Mouse (Mus musculus) hindbrain, postnatal 0 days (tissue): ENCODE data around the gene Brca1. TPM values are rescaled to one million over a fixed set of nuclear protein-coding genes. Genes with fewer than 3 reads are reported as not detected.
"Not testable (repeated sequence)": the region's sequence is repeated elsewhere in the genome, so short reads cannot be mapped to it uniquely, and the experiment has no call there.

Experiments
- ATAC-seq: fragments of 200-750 bp; cut with Nextera tagmentation; 2 replicates; pipeline ENCODE4 v1.8.0; 2017; ENCODE audit warnings: mild to moderate bottlenecking, moderate TSS enrichment, moderate library complexity
- DNase-seq: peaks from one replicate; pipeline ENCODE4 v3.0.0-alpha.2; 2015; ENCODE audit warnings: low spot score
- H3K27ac ChIP-seq: fragments of 300-500 bp; sonication (generic); 2 replicates; pipeline ENCODE4 v1.5.1; 2014; ENCODE audit warnings: mild to moderate bottlenecking
- H3K27me3 ChIP-seq: fragments of 300-500 bp; sonication (generic); 2 replicates; pipeline ENCODE4 v1.6.1; 2014; ENCODE audit warnings: low read length, mixed read lengths; ENCODE audit not compliant: insufficient read depth
- H3K36me3 ChIP-seq: fragments of 300-500 bp; sonication (generic); 2 replicates; pipeline ENCODE4 v1.6.1; 2014; ENCODE audit warnings: low read length, mixed read lengths; ENCODE audit not compliant: insufficient read depth
- H3K4me1 ChIP-seq: fragments of 300-500 bp; sonication (generic); 2 replicates; pipeline ENCODE4 v1.6.1; 2014; ENCODE audit warnings: antibody characterized with exemption, low read length, mixed read lengths; ENCODE audit not compliant: insufficient read depth
- H3K4me2 ChIP-seq: fragments of 300-500 bp; sonication (generic); 2 replicates; pipeline ENCODE4 v1.6.1; 2014; ENCODE audit warnings: low read depth, mild to moderate bottlenecking, low read length, moderate library complexity, mixed read lengths
- H3K4me3 ChIP-seq: fragments of 300-500 bp; sonication (generic); 2 replicates; pipeline ENCODE4 v1.5.1; 2014; ENCODE audit warnings: low read length
- H3K9ac ChIP-seq: fragments of 300-500 bp; sonication (generic); replicated peaks from 2 replicates; pipeline ENCODE4 v1.6.1; 2014; ENCODE audit warnings: mild to moderate bottlenecking, low read length, moderate library complexity, mixed read lengths
- H3K9me3 ChIP-seq: fragments of 300-500 bp; sonication (generic); 2 replicates; pipeline ENCODE4 v1.6.1; 2016; ENCODE audit warnings: low read length, mixed read lengths
- CTCF ChIP-seq: IDR thresholded peaks from 2 replicates; pipeline ENCODE4 v1.5.1; 2016; ENCODE audit warnings: antibody characterized with exemption, control low read depth, low read depth
- WGBS: fragments of 180-500 bp; shearing (Covaris S2); extraction: QIAGEN DNeasy Blood & Tissue Kit; methylation state at CpG from one replicate; pipeline ENCODE4 v1.1.7; 2014; 5-methylcytosine and 5-hydroxymethylcytosine counted together
- polyA plus RNA-seq: library from polyadenylated mRNA; unstranded; fragments of >200 nt; fragmentation: Nextera tagmentation; extraction: Ambion mirVana; gene quantifications from 2 replicates; pipeline ENCODE4 v1.2.1, GENCODE M21; 2015
- total RNA-seq: library from RNA; depleted of rRNA; stranded (reverse); fragments of >200 nt; gene quantifications from 2 replicates; pipeline ENCODE4 v1.2.3, GENCODE M21; 2014

Brca1 gene
- total and polyA plus RNA-seq, 2 experiments from 2014 or later: 2.4 to 8.5 TPM

DNA sequence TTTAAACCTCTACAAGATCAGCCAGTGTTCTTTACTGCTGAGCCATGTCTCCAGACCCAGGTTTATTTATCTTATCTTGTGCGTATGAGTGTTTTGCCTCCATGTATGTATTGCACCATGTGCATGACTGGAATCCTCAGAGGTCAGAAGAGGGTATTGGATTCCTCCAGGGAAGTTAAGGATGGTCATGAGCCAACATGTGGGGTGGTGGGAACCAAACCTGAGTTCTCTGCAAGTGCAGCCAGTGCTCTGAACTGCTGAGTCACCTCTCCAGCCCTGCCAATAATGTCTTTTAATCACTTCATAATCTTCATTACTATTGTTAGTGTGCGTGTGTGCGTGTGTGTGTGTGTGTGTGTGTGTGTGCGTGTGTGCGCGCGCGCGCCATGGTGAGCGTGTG is 100.2 kb downstream of the Brca1 start:
- ATAC-seq: no peak
- Histone ChIP-seq H3K9ac (no peak overlapping the region), H3K36me3 (no peaks in the 10 kb centered on the region), H3K4me1 (0 out of 2 replicates have a peak, but pooled peaks cover 4% of the 10 kb centered on the region), H3K4me2 (no peak overlapping the region), H3K27me3 (no peaks in the 10 kb centered on the region), H3K9me3 (no peaks in the 10 kb centered on the region), H3K27ac (no peak overlapping the region), H3K4me3 (no peak overlapping the region)
- no peak for TF ChIP-seq CTCF
- 94% methylated on average over 10 of the region's 10 CpGs for WGBS
- DNase-seq: no peak

DNA sequence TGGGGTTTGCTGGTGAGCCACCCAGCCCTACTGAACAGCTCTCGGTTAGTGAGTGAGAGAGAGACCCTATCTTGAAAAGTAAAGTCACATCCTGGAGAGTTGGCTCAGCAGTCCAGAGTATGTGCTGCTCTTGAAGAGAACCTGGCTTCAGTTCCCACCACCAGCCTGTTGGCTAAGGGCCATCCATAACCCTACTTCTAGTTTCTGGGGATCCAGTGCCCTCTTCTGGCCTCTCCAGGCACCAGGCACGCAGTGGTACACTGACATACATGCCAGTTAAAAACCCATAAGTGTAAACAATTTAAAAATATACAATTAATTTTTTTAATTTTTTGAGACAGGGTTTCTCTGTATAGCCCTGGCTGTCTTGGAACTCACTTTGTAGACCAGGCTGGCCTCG is 101.4 kb downstream of the Brca1 start:
- Histone ChIP-seq H3K27me3 (no peaks in the 10 kb centered on the region), H3K4me1 (0 out of 2 replicates have a peak, but pooled peaks cover 4% of the 10 kb centered on the region), H3K4me3 (no peak overlapping the region), H3K4me2 (no peak overlapping the region), H3K36me3 (no peaks in the 10 kb centered on the region), H3K9me3 (no peaks in the 10 kb centered on the region), H3K9ac (no peak overlapping the region), H3K27ac (no peak overlapping the region)
- DNase-seq: no peak
- 79% methylated on average over 3 of the region's 3 CpGs for WGBS
- ATAC-seq: no peak
- TF ChIP-seq CTCF: peak; percentile 22

- not testable (repeated sequence) for H3K27me3 ChIP-seq, H3K27ac ChIP-seq, H3K9ac ChIP-seq, DNase-seq, H3K4me1 ChIP-seq, H3K4me2 ChIP-seq, H3K4me3 ChIP-seq, ATAC-seq, H3K9me3 ChIP-seq, H3K36me3 ChIP-seq
- WGBS: 90% methylated on average over 4 of the region's 4 CpGs
Measured at GRCm38 (mm10) chr11:101449596-101449995, 102.2 kb downstream of the Brca1 start.

DNA sequence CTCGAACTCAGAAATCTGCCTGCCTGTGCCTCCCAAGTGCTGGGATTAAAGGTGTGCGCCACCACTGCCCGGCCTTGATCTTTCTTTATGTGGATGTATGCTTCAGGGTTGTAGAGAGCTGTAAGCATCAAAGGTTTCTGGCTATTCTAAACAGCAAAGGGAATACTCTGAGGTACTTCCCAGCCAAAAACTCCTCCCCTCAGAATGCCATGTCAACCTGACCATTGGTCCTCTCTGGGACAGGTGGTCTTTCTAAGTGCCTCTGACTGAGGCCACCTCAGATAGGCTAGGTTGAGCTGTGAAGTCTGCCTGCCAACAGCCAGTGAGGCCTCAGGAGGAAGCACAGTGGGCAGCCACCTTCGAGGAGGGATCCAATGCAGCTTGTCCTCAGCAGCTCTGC is 102.9 kb downstream of the Brca1 start:
- no peak for TF ChIP-seq CTCF
- Histone ChIP-seq H3K36me3 (peaks cover 13% of the 10 kb centered on the region), H3K4me2 (peak overlapping the region; percentile 35), H3K4me1 (no peaks in the 10 kb centered on the region), H3K27me3 (no peaks in the 10 kb centered on the region), H3K27ac (no peak overlapping the region), H3K9me3 (no peaks in the 10 kb centered on the region), H3K4me3 (0 out of 2 replicates have a peak overlapping the region, but pooled peaks have one; percentile 18), H3K9ac (no peak overlapping the region)
- 87% methylated on average over 4 of the region's 4 CpGs for WGBS
- ATAC-seq (no peak), DNase-seq (no peak)

DNA sequence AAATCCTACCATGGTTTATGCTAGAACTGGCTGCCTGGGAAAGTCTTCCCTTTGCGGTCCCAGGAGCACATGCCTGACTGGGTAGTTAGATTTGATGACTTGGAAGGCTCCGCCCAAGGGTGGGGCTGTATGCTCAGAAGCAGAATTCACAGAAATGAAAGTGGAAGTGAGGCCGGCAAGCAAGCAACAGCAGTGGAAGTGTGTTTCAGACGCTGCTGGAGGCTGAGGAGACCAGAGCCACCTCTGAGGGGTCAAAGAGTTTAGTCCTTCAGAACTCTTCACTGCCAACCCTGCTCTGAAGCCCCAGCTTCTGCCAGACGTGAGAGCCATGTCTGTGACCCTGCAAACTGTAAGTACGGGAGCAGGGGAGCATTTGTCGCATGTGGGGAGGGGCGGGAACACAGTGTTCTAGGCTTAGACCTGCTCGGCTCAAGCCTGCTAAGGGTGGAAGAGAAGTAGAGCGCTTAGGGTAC is 103.4 kb downstream of the Brca1 start, which contains the start of gene Ifi35:
Gene Ifi35, plus strand, starts transcription at position 134 of the 473 bp plus-strand sequence.
- DNase-seq: no peak

GRCm38 (mm10) chr11:101447786-101448185 is 104.0 kb downstream of the Brca1 start:
- Histone ChIP-seq H3K4me1 (no peaks in the 10 kb centered on the region), H3K36me3 (peaks cover 18% of the 10 kb centered on the region), H3K27ac (no peak overlapping the region), H3K4me2 (no peak overlapping the region), H3K9me3 (no peaks in the 10 kb centered on the region), H3K4me3 (no peak overlapping the region), H3K27me3 (no peaks in the 10 kb centered on the region), H3K9ac (no peak overlapping the region)
- ATAC-seq (no peak), DNase-seq (no peak)
- WGBS: 91% methylated on average over 5 of the region's 5 CpGs
- TF ChIP-seq CTCF: no peak

More for the DNA sequence above, 103.4 kb downstream of the Brca1 start, which contains the start of gene Ifi35:
- no peak for TF ChIP-seq CTCF
- Histone ChIP-seq H3K4me3 (peak within 1 kb of the TSS; percentile 18; the same call in 1 of the 2 replicates), H3K27me3 (no peaks in the 10 kb centered on the region), H3K27ac (no peak within 1 kb of the TSS), H3K9ac (peak within 1 kb of the TSS; percentile 18; the same call in 1 of the 2 replicates), H3K4me2 (peak within 1 kb of the TSS; percentile 35), H3K9me3 (no peaks in the 10 kb centered on the region), H3K4me1 (no peaks in the 10 kb centered on the region), H3K36me3 (peaks cover 18% of the 10 kb centered on the region)
- WGBS: 38% methylated on average over 10 of the region's 10 CpGs
- ATAC-seq: no peak

DNA sequence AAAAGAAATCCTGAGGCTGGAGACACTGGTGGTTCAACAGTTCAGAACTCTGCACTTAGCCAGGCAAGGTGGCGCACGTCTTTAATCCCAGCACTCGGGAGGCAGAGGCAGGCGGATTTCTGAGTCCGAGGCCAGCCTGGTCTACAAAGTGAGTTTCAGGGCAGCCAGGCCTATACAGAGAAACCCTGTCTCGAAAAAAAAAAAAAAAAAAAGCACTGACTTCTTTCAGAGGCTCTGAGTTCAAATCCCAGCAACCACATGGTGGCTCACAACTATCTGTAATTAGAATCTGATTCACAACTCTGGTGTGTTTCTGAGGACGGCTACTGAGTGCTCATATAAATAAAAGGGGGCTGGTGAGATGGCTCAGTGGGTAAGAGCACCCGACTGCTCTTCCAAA is 104.9 kb downstream of the Brca1 start:
- not testable (repeated sequence) for H3K4me1 ChIP-seq, H3K4me3 ChIP-seq, DNase-seq, H3K9me3 ChIP-seq, H3K27ac ChIP-seq, ATAC-seq, H3K4me2 ChIP-seq, H3K27me3 ChIP-seq, H3K9ac ChIP-seq
- H3K36me3 ChIP-seq: peaks cover 18% of the 10 kb centered on the region
- WGBS: 91% methylated on average over 8 of the region's 8 CpGs
